Mouse (Mus musculus): Measurements from ENCODE around the gene Olig3. TPM values are rescaled to one million over a fixed set of nuclear protein-coding genes. Genes with fewer than 3 reads are reported as not detected.
A peak's percentile ranks its signal among the peaks of the same experiment; 100 is the strongest.

Gene Olig3
- total RNA-seq (2021) (not detected), polyA plus RNA-seq (2012; rRNA removed) (not detected in 2 replicates)
- long read RNA-seq = 0 reads

DNA sequence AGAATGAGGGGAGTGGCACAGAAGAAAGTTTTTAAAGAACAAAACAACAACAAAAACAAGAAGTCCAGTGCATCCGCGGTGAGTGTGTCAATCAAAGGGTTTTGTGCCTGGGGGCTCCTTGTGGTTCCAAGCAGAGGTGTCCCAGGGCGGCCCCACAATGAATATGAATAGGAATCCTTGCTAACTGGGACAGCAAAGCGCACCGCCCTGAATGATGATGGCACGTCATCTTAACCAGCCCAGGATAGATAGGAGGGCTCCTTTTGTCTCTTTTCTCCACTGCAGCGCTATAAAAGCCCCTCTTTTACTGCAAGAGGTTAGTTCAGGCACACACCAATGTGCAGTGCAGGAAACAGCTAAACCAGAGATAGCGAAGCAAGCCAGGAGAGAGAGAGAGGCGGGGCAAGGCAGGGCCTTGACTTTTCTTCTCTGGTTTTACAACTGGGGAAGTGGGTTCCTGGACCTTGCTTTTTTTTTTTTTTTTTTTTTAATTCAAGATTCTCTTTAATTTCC is at the start of gene Olig3:
TSS of gene Olig3 (plus strand) at position 463 of the 513 bp plus-strand sequence.
- Histone ChIP-seq H3K36me3 (ENCODE audit: control insufficient read depth, insufficient read depth, low read length) (no peaks in the 10 kb centered on the region), H3K4me3 (no peak within 1 kb of the TSS), H3K27ac (no peak within 1 kb of the TSS), H3K4me1 (ENCODE audit: control insufficient read depth, insufficient read depth, low read length) (no peaks in the 10 kb centered on the region), H3K9ac (ENCODE audit: low read depth, low read length) (no peak within 1 kb of the TSS), H3K79me2 (replicated peaks; ENCODE audit: control insufficient read depth, insufficient read depth, low read length) (no peaks in the 10 kb centered on the region), H3K27me3 (ENCODE audit: control insufficient read depth, insufficient read depth, low read length) (peaks cover 20% of the 10 kb centered on the region)
- 9% methylated on average over 9 of the region's 9 CpGs for WGBS
- DNase-seq = no peak
- intact Hi-C loops (cut with DNase I) = no loop called here
- TF ChIP-seq POLR2A (IDR thresholded peaks at IDR 0.05; ENCODE audit: insufficient read depth, low read depth, low read length) (no peak), EP300 (IDR thresholded peaks at IDR 0.05; ENCODE audit: insufficient read depth, low read depth, low read length) (no peak), CTCF (IDR thresholded peaks at IDR 0.05) (no peak)

DNA sequence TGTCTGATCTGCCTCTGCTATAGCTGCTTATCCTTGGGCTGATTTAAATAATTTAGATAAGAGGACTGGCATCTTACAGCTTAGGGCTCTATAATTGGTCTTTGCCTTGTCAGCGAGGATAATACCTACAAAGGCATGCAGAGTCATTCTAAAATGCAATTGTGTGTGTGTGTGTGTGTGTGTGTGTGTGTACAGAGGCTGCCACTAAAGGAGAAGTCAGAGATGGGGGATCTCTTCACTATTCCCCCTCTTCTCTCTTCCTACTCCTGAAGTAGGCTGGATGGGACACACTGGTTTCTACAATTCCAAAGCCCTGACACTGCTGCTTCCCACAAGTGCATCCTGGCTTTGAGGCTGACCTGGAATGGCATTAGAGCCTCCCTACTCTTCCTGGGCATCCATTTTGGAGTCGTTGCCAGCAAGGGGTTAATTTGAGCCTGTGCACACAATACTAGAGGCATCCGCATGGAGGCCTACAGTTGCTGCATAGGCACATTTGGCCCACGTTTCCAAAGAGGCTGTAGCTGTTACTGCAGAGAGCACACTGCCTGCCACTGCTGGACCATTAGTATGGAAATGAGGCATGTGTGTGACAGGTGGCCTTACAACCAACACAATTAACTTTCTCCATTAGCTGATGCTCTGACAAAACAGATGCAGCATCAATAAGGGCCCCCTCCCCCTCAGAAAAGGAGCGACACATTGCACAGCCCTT is 46.5 kb upstream of the Olig3 start:
- intact Hi-C loops (cut with DNase I) = no loop called here
- no peak overlapping the region for H3K9ac ChIP-seq (ENCODE audit: low read depth, low read length)
- no peak overlapping the region for H3K4me3 ChIP-seq
- H3K4me1 ChIP-seq (ENCODE audit: control insufficient read depth, insufficient read depth, low read length) = no peaks in the 10 kb centered on the region
- TF ChIP-seq EP300 (IDR thresholded peaks at IDR 0.05; ENCODE audit: insufficient read depth, low read depth, low read length) (no peak), CTCF (IDR thresholded peaks at IDR 0.05) (no peak)
- no peaks in the 10 kb centered on the region for H3K36me3 ChIP-seq (ENCODE audit: control insufficient read depth, insufficient read depth, low read length)
- H3K27ac ChIP-seq = no peak overlapping the region
- 41% methylated on average over 5 of the region's 5 CpGs for WGBS
- no peaks in the 10 kb centered on the region for H3K79me2 ChIP-seq (replicated peaks; ENCODE audit: control insufficient read depth, insufficient read depth, low read length)
- H3K27me3 ChIP-seq (ENCODE audit: control insufficient read depth, insufficient read depth, low read length) = no peaks in the 10 kb centered on the region
- DNase-seq = no peak

DNA sequence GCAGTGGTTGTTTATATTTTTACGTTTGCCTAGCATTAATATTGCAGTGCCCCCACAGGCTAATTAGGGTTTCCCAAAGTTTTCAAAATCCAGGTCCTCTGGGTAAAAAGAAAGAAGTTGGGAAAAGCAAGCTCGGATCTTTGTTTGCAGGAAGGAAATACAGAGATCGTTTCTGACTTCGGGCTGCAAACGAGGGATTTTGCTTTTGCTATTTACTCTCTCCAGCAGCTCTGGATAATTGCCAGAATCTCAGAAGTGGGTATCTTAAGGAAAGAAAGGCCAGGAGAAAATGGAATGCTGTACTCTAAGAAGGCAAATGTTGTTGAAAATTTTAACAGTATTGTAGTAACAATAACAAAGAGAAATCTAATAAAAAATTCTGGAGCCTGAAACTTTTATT is 45.9 kb upstream of the Olig3 start:
- Histone ChIP-seq H3K4me3 (no peak overlapping the region), H3K27me3 (ENCODE audit: control insufficient read depth, insufficient read depth, low read length) (no peaks in the 10 kb centered on the region), H3K79me2 (replicated peaks; ENCODE audit: control insufficient read depth, insufficient read depth, low read length) (no peaks in the 10 kb centered on the region), H3K9ac (ENCODE audit: low read depth, low read length) (no peak overlapping the region), H3K4me1 (ENCODE audit: control insufficient read depth, insufficient read depth, low read length) (no peaks in the 10 kb centered on the region), H3K27ac (no peak overlapping the region), H3K36me3 (ENCODE audit: control insufficient read depth, insufficient read depth, low read length) (no peaks in the 10 kb centered on the region)
- intact Hi-C loops (cut with DNase I) = no loop called here
- TF ChIP-seq POLR2A (IDR thresholded peaks at IDR 0.05; ENCODE audit: insufficient read depth, low read depth, low read length) = no peak
- no peak for TF ChIP-seq CTCF (IDR thresholded peaks at IDR 0.05)
- no peak for TF ChIP-seq EP300 (IDR thresholded peaks at IDR 0.05; ENCODE audit: insufficient read depth, low read depth, low read length)
- WGBS = 20% methylated on average over 5 of the region's 5 CpGs
- DNase-seq = no peak

DNA sequence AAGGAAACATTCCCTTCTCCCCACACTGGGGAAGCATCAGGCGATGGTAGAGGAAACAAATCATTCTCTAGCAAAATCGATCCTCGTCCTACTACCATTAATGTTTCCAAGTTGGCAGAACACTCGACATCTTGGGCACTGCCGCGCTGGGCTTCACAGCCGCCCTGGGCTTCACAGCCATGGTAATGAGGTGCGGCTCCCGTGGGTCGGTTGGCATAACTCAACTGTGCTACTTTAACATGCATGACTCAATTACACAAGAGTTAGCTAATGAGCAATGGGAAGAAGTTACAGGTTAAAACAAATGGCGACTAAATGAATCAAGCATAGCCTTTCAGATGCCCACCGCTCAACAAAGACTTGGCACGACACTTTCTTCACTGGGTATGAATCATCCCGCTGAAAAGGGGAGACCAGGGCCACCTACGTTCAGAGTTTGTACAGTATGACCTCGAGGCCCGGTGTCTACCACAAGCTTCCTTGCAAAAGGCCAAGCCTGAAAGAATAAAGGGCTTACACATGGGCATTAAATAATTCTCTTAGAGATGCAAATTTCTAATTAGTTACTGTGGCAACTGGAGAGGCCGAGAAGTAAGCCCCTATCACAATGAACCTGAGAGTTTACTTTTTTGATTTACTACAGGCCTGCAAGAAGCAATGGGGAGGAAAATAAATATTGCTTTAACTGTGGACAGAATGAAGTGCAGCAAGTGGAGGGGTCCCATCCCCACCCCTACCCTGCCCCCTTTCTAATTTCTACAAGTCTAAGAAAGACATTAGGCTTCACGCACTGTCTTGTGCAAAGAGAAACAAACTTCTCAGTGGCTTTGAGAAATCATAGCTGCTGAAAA is 38.1 kb upstream of the Olig3 start:
- H3K4me1 ChIP-seq (ENCODE audit: control insufficient read depth, insufficient read depth, low read length) = no peaks in the 10 kb centered on the region
- H3K9ac ChIP-seq (ENCODE audit: low read depth, low read length) = no peak overlapping the region
- 85% methylated on average over 19 of the region's 19 CpGs for WGBS
- H3K36me3 ChIP-seq (ENCODE audit: control insufficient read depth, insufficient read depth, low read length) = no peaks in the 10 kb centered on the region
- H3K79me2 ChIP-seq (replicated peaks; ENCODE audit: control insufficient read depth, insufficient read depth, low read length) = no peaks in the 10 kb centered on the region
- intact Hi-C loops (cut with DNase I) = no loop called here
- H3K27ac ChIP-seq = no peak overlapping the region
- no peak for TF ChIP-seq EP300 (IDR thresholded peaks at IDR 0.05; ENCODE audit: insufficient read depth, low read depth, low read length)
- no peak for TF ChIP-seq CTCF (IDR thresholded peaks at IDR 0.05)
- TF ChIP-seq POLR2A (IDR thresholded peaks at IDR 0.05; ENCODE audit: insufficient read depth, low read depth, low read length) = no peak
- DNase-seq = no peak
- no peaks in the 10 kb centered on the region for H3K27me3 ChIP-seq (ENCODE audit: control insufficient read depth, insufficient read depth, low read length)
- H3K4me3 ChIP-seq = no peak overlapping the region

DNA sequence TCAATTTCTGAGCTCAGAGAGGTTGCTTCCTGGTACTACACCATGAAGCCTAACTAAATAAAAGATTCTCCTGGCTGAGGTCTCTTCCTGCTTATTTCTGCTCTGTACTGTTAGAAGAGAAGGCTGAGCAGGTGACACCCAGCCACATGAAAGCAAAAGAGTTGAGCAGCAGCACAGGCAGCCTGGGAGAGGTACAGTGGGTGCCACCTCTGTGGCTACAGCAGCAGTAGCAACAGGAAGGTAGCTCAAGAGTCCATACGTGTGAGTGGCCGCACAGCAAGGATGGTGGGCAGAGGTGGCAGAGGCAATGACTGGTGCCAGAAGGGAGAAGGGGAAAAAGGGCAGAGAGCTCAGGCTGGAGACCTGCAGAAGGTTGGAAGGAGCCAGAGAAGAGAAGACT is 34.6 kb upstream of the Olig3 start:
- TF ChIP-seq CTCF (IDR thresholded peaks at IDR 0.05) = no peak
- no peak for TF ChIP-seq POLR2A (IDR thresholded peaks at IDR 0.05; ENCODE audit: insufficient read depth, low read depth, low read length)
- no peak for TF ChIP-seq EP300 (IDR thresholded peaks at IDR 0.05; ENCODE audit: insufficient read depth, low read depth, low read length)
- WGBS = 82% methylated on average over 2 of the region's 2 CpGs
- Histone ChIP-seq H3K79me2 (replicated peaks; ENCODE audit: control insufficient read depth, insufficient read depth, low read length) (no peaks in the 10 kb centered on the region), H3K27ac (no peak overlapping the region), H3K4me1 (ENCODE audit: control insufficient read depth, insufficient read depth, low read length) (no peaks in the 10 kb centered on the region), H3K27me3 (ENCODE audit: control insufficient read depth, insufficient read depth, low read length) (0 out of 2 replicates have a peak, but pooled peaks cover 1% of the 10 kb centered on the region), H3K4me3 (no peak overlapping the region), H3K36me3 (ENCODE audit: control insufficient read depth, insufficient read depth, low read length) (no peaks in the 10 kb centered on the region), H3K9ac (ENCODE audit: low read depth, low read length) (no peak overlapping the region)
- intact Hi-C loops (cut with DNase I) = no loop called here
- peak in 1 of 2 experiments; percentile 4 for DNase-seq

Measured in heart, adult 2 months (tissue).